Mouse (Mus musculus) cortical plate, adult 2 months (tissue): ENCODE measurements around the gene Mast4.

Experiments
- CTCF ChIP-seq: fragments of 200-500 bp; IDR thresholded peaks from 2 replicates; pipeline ENCODE4 v1.5.1; 2011; ENCODE audit warnings: mild to moderate bottlenecking, control low read depth, low read length; ENCODE audit not compliant: insufficient read depth; ENCODE audit errors: extremely low read depth
- POLR2A ChIP-seq: fragments of 200-500 bp; IDR thresholded peaks from 2 replicates; pipeline ENCODE4 v1.6.1; 2011; ENCODE audit warnings: mild to moderate bottlenecking, low read length, control low read depth; ENCODE audit not compliant: insufficient read depth; ENCODE audit errors: extremely low read depth

DNA sequence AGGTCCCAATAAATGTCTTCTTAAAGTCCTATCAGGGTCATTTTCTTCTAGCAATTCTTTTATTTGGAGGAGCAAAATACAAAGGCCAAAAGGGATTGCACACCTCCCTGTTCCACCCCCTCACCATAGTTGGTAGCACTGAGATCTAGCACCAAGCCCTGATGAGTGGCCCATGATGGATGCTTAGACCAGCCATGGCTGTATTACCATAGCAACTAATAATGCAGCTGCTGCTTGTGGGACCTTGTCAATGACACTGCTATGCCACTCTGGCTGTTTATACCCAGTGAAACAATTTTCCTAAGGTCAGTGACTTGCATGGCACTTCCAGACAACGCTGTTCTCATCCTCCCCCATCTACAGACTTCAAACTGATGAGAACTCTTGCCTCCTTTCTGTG is 570.1 kb downstream of the Mast4 start:
- TF ChIP-seq CTCF (no peak), POLR2A (no peak)
